Mouse (Mus musculus): ENCODE measurements around the gene Klhl9. TPM values are rescaled to one million over a fixed set of nuclear protein-coding genes. Genes with fewer than 3 reads are reported as not detected.
A peak's percentile ranks its signal among the peaks of the same experiment; 100 is the strongest.

Klhl9 gene
- total RNA-seq, 2 experiments from 2014 or later: 81.9 to 94.2 TPM

GRCm38 (mm10) chr4:88723497-88724090, 1.3 kb upstream of the Klhl9 start:
- DNase-seq (ENCODE audit: low spot score in 2 of 2): no peak

GRCm38 (mm10) chr4:88718715-88719114, 3.5 kb downstream of the Klhl9 start:
- no peak for DNase-seq (ENCODE audit: low spot score in 2 of 2)

- DNase-seq (ENCODE audit: low spot score in 2 of 2): no peak
Measured at GRCm38 (mm10) chr4:88715059-88715458, 7.2 kb downstream of the Klhl9 start.

- no peak for DNase-seq (ENCODE audit: low spot score in 2 of 2)
Measured at GRCm38 (mm10) chr4:88714281-88714680, 8.0 kb downstream of the Klhl9 start.

GRCm38 (mm10) chr4:88707128-88707826, 15.0 kb downstream of the Klhl9 start:
- DNase-seq (ENCODE audit: low spot score in 2 of 2): no peak

- no peak for DNase-seq (ENCODE audit: low spot score in 2 of 2)
Measured at GRCm38 (mm10) chr4:88705924-88706323, 16.3 kb downstream of the Klhl9 start.

GRCm38 (mm10) chr4:88699301-88699700, 23.0 kb downstream of the Klhl9 start:
- DNase-seq (ENCODE audit: low spot score in 2 of 2): no peak

- no peak for DNase-seq (ENCODE audit: low spot score in 2 of 2)
Measured at GRCm38 (mm10) chr4:88698781-88699180, 23.5 kb downstream of the Klhl9 start.

- no peak for DNase-seq (ENCODE audit: low spot score in 2 of 2)
Measured at GRCm38 (mm10) chr4:88697753-88698152, 24.5 kb downstream of the Klhl9 start.

- DNase-seq (ENCODE audit: low spot score in 2 of 2): no peak
Measured at GRCm38 (mm10) chr4:88697108-88697507, 25.2 kb downstream of the Klhl9 start.

- peak; percentile 32 to 69 for DNase-seq (ENCODE audit: low spot score in 2 of 2)
Measured at GRCm38 (mm10) chr4:88696237-88696884, 25.9 kb downstream of the Klhl9 start.

GRCm38 (mm10) chr4:88693392-88693791, 28.9 kb downstream of the Klhl9 start:
- DNase-seq (ENCODE audit: low spot score in 2 of 2): no peak

GRCm38 (mm10) chr4:88692537-88692936, 29.7 kb downstream of the Klhl9 start:
- DNase-seq (ENCODE audit: low spot score in 2 of 2): no peak

GRCm38 (mm10) chr4:88691259-88691658, 31.0 kb downstream of the Klhl9 start, which contains the start of gene Ifnab:
TSS of gene Ifnab (minus strand) at chr4:88691359.
- no peak for DNase-seq (ENCODE audit: low spot score in 2 of 2)

- no peak for DNase-seq (ENCODE audit: low spot score in 2 of 2)
Measured at GRCm38 (mm10) chr4:88683812-88684211, 38.5 kb downstream of the Klhl9 start, which contains the start of gene Ifna2. TSS of gene Ifna2 (minus strand) at chr4:88683912.

- no peak for DNase-seq (ENCODE audit: low spot score in 2 of 2)
Measured at GRCm38 (mm10) chr4:88681353-88681752, 40.9 kb downstream of the Klhl9 start.

- DNase-seq (ENCODE audit: low spot score in 2 of 2): no peak
Measured at GRCm38 (mm10) chr4:88680362-88680761, 41.9 kb downstream of the Klhl9 start.

- no peak for DNase-seq (ENCODE audit: low spot score in 2 of 2)
Measured at GRCm38 (mm10) chr4:88676824-88677223, 45.4 kb downstream of the Klhl9 start, which contains the start of gene Ifna16. TSS of gene Ifna16 (minus strand) at chr4:88676924.

Data from gastrocnemius, postnatal 4 days (tissue).